Mouse (Mus musculus) cortical plate, adult 2 months (tissue): ENCODE measurements around the gene Bcl7a. TPM values are rescaled to one million over a fixed set of nuclear protein-coding genes. Genes with fewer than 3 reads are reported as not detected.

Experiments used
- H3K27ac ChIP-seq: fragments of 200-500 bp; 2 replicates; pipeline ENCODE4 v1.5.1; 2012; ENCODE audit warnings: low read length, control low read depth, inconsistent platforms; ENCODE audit not compliant: insufficient read depth
- H3K4me1 ChIP-seq: fragments of 200-500 bp; 2 replicates; pipeline ENCODE4 v1.6.1; 2011; ENCODE audit warnings: low read length; ENCODE audit not compliant: control insufficient read depth, insufficient read depth
- H3K4me3 ChIP-seq: fragments of 200-500 bp; 2 replicates; pipeline ENCODE4 v1.5.1; 2011; ENCODE audit warnings: mild to moderate bottlenecking, low read length, control low read depth; ENCODE audit not compliant: insufficient read depth
- CTCF ChIP-seq: fragments of 200-500 bp; IDR thresholded peaks from 2 replicates; pipeline ENCODE4 v1.5.1; 2011; ENCODE audit warnings: mild to moderate bottlenecking, control low read depth, low read length; ENCODE audit not compliant: insufficient read depth; ENCODE audit errors: extremely low read depth
- POLR2A ChIP-seq: fragments of 200-500 bp; IDR thresholded peaks from 2 replicates; pipeline ENCODE4 v1.6.1; 2011; ENCODE audit warnings: mild to moderate bottlenecking, low read length, control low read depth; ENCODE audit not compliant: insufficient read depth; ENCODE audit errors: extremely low read depth
- polyA plus RNA-seq: library from polyadenylated mRNA; depleted of rRNA; stranded (reverse); fragments of >200 nt; gene quantifications from 2 replicates; pipeline ENCODE4 v1.2.3, GENCODE M21; 2012; rRNA removed

The Bcl7a gene
- 33.5 and 34.5 TPM in 2 replicates for polyA plus RNA-seq

DNA sequence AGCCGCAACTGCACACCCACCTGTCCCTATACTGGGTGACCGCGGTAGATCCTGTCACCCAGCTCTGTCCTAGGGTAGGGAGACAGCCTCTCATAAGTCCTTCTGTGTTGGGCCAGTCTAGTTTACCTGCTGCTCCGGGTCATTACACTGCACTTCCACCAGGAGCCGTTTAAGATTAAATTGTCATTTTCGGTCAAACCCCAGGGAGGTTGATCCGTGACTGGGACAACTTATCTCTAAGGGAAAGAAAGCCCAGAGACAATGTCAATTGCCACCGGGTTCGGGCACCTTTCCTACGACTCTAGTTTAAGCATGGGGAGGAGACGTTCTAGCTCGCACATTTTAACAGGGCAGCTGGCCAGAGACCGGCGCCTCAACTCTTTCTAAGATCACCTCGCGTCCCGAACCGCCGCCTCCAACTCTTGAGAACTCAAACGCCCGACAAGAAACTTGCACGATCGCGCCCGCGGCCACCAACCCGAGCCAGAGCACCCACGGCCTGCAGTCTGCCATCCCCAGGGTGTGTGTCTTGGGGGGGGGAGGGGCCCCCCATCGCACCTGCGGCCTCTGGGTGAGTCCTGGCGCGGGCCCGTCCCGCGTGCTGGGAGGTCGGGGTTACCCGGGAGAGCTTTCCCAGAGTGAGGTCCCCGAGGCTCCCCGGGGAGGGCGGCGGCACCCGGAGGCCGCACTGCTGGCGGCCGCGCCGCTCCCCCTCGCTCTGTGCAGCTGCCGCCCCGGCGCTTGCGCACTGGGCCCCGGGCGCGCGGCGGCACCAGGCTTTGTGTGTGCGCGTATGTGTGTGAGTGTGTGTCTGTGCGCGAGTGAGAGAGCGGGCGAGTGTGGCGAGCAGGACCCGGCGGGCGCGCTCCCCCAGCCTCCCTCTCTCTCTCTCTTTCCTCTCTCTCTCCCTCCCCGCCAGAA, at the start of gene Bcl7a:
Bcl7a (plus strand) TSS at position 128 of the 921 bp plus-strand sequence.
- H3K4me3 ChIP-seq = peak within 1 kb of the TSS; percentile 79
- peak within 1 kb of the TSS; percentile 99 for H3K27ac ChIP-seq
- peaks cover 1% of the 10 kb centered on the region; the same call in 1 of the 2 replicates for H3K4me1 ChIP-seq
- TF ChIP-seq CTCF (no peak), POLR2A (peak; percentile 65)

- Histone ChIP-seq H3K4me1 (no peaks in the 10 kb centered on the region), H3K27ac (no peak overlapping the region), H3K4me3 (no peak overlapping the region)
- TF ChIP-seq POLR2A = no peak
- no peak for TF ChIP-seq CTCF
Measured at GRCm38 (mm10) chr5:123294653-123295052, 49.0 kb upstream of the Bcl7a start.

DNA sequence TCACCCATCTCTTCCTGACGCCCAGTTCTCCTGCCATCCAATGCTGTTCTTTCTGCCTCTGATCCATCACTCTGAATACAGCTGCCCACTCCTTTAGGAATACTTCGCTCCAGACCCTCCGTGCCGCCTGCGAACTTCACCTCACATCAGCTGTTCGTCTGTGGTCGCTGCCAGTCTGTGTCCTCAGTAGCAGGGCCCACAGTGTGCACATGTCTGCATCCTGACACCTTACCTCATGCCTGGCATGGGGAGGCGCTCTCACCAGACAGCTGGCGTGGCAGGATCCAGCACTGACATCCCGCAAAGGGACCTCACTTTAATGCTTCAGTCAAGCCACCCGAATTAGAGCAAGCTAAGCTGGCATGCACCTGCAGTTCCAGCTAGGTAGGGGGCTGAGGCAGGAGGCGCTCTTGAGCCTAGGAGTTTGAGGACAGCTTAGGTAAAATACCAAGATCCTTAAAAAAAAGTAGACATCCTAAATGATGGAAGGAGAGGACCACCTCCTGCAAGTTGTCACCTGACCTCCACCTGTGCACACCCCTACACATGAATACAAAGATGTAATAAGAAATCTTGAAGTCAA, 47.3 kb upstream of the Bcl7a start:
- TF ChIP-seq POLR2A (no peak), CTCF (peak; percentile 33)
- no peak overlapping the region for H3K4me3 ChIP-seq
- no peaks in the 10 kb centered on the region for H3K4me1 ChIP-seq
- H3K27ac ChIP-seq = no peak overlapping the region

- no peak overlapping the region for H3K4me3 ChIP-seq
- TF ChIP-seq POLR2A = no peak
- TF ChIP-seq CTCF = no peak
- no peak overlapping the region for H3K27ac ChIP-seq
- no peaks in the 10 kb centered on the region for H3K4me1 ChIP-seq
Measured at GRCm38 (mm10) chr5:123296972-123297754, 46.5 kb upstream of the Bcl7a start.

DNA sequence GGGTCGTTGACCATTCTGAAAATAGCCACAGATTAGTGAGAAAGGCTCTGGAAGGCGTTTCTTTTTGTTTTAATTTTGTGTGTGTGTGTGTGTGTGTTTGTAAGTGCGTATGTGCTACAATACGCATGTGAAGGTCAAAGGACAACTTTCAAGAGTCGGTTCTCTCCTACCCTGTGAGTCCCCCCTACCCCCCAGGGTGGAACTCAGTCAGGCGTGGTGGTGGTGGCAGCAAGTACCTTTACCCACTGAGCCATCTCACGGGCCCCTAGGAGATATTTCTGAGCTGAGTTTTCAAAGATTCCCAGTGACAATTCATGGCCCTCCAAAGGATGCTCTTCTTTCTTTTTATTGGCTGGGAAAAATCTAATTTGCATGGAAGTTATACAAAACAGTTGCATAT, 45.8 kb upstream of the Bcl7a start:
- Histone ChIP-seq H3K27ac (no peak overlapping the region), H3K4me1 (no peaks in the 10 kb centered on the region), H3K4me3 (no peak overlapping the region)
- TF ChIP-seq POLR2A (no peak), CTCF (no peak)

DNA sequence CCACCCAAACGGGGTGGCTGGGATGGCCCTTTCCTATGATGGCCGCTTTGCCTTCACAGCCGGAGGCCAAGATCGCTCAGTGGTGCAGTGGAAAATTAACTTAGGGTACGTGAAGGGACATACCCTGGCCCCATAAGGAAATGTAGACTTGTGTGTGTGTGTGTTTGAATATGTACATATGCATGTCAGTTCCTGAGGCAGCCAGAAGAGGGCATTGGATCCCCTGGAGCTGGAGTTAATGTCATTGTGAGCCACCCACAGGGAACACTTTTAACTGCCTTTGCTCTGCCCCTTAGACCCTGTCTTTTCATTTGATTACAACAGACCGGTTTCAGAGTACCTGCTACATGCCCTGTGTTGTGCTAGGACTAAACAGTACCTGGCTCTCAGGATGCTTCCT, 45.1 kb upstream of the Bcl7a start:
- no peak overlapping the region for H3K27ac ChIP-seq
- H3K4me3 ChIP-seq = no peak overlapping the region
- TF ChIP-seq POLR2A (no peak), CTCF (peak; percentile 31; the same call in 1 of the 2 replicates)
- no peaks in the 10 kb centered on the region for H3K4me1 ChIP-seq

GRCm38 (mm10) chr5:123300496-123301034, 43.1 kb upstream of the Bcl7a start:
- H3K4me1 ChIP-seq = no peaks in the 10 kb centered on the region
- H3K27ac ChIP-seq = no peak overlapping the region
- TF ChIP-seq CTCF = no peak
- no peak for TF ChIP-seq POLR2A
- H3K4me3 ChIP-seq = no peak overlapping the region

GRCm38 (mm10) chr5:123301780-123302521, 41.7 kb upstream of the Bcl7a start:
- Histone ChIP-seq H3K27ac (no peak overlapping the region), H3K4me1 (no peaks in the 10 kb centered on the region), H3K4me3 (no peak overlapping the region)
- TF ChIP-seq POLR2A = no peak
- TF ChIP-seq CTCF = no peak

- no peaks in the 10 kb centered on the region for H3K4me1 ChIP-seq
- no peak overlapping the region for H3K4me3 ChIP-seq
- TF ChIP-seq POLR2A = no peak
- TF ChIP-seq CTCF = no peak
- H3K27ac ChIP-seq = no peak overlapping the region
Measured at GRCm38 (mm10) chr5:123307630-123308282, 35.9 kb upstream of the Bcl7a start.
